ENCODE assay signal across 11 mouse cellular contexts in genomic region chr16:4381487-4381886, GRCm38 (mm10). TPM values are rescaled to one million over a fixed set of nuclear protein-coding genes. Genes with fewer than 3 reads are reported as not detected.
DNase-seq lines count a peak whose midpoint lies in the region; ATAC-seq and TF ChIP-seq lines count a peak whose summit lies in the region.
"Had no signal": no experiment of that assay in that cellular context is flagged by ENCODE, and none has a peak within 500 bp of the region (broad histone marks: within the 10 kb centered on the region; RNA-seq: fewer than 3 reads in every experiment).

No protein-coding gene starts in this region.

- intact Hi-C loops in heart, adult 2 months (cut with DNase I): no loop called here
- intact Hi-C loops in heart, postnatal 25 days (cut with DNase I): loop anchor here (5.0 kb wide), 1 partner anchor 36 kb away; no protein-coding TSS in a partner anchor

- no peak for TF ChIP-seq EP300 in heart, adult 2 months (IDR thresholded peaks at IDR 0.05; ENCODE audit: insufficient read depth, low read depth, low read length)

- TF ChIP-seq CTCF in heart, adult 2 months (IDR thresholded peaks at IDR 0.05): no peak
- no peak for TF ChIP-seq CTCF in spleen, adult 2 months (IDR thresholded peaks at IDR 0.05; ENCODE audit: extremely low read depth, insufficient read depth, insufficient read length, insufficient replicate concordance)

- peak overlapping the region; percentile 30 for H3K4me3 ChIP-seq in heart, adult 2 months
- no peak overlapping the region for H3K4me3 ChIP-seq in spleen, adult 2 months (ENCODE audit: extremely low read depth, insufficient read depth, insufficient read length)
- no peak overlapping the region for H3K4me3 ChIP-seq in midbrain, embryonic 13.5 days (replicated peaks)
- H3K4me3 ChIP-seq in hindbrain, embryonic 10.5 days: no peak overlapping the region
- H3K4me3 ChIP-seq: heart, embryonic 13.5 days; liver, embryonic 13.5 days; neural tube, embryonic 13.5 days had no signal

- H3K9ac ChIP-seq in heart, adult 2 months (ENCODE audit: low read depth, low read length): peak overlapping the region; percentile 51
- no peak overlapping the region for H3K9ac ChIP-seq in midbrain, embryonic 13.5 days (replicated peaks)
- H3K9ac ChIP-seq: heart, embryonic 13.5 days; liver, embryonic 13.5 days; neural tube, embryonic 13.5 days had no signal

- peak; percentile 50 to 66 for DNase-seq in heart, adult 2 months
- no peak for DNase-seq in heart, postnatal 25 days (ENCODE audit: low spot score)
- peak; percentile 4 to 17 for DNase-seq in spleen, adult 2 months (ENCODE audit: low read depth in 1 of 2, low spot score in 2 of 2)
- DNase-seq in spleen, postnatal 10 days (ENCODE audit: low spot score in 2 of 2): no peak
- DNase-seq in kidney, postnatal 36 days: peak; percentile 39 to 44
- DNase-seq in testis, postnatal 10 days (ENCODE audit: low spot score): no peak
- no peak for DNase-seq in hindbrain, embryonic 10.5 days (ENCODE audit: low spot score)
- DNase-seq: liver, embryonic 13.5 days had no signal

- H3K4me2 ChIP-seq in midbrain, embryonic 13.5 days (replicated peaks): no peak overlapping the region
- H3K4me2 ChIP-seq: heart, embryonic 13.5 days; liver, embryonic 13.5 days; neural tube, embryonic 13.5 days had no signal

- H3K27me3 ChIP-seq in heart, adult 2 months (ENCODE audit: control insufficient read depth, insufficient read depth, low read length): no peaks in the 10 kb centered on the region
- H3K27me3 ChIP-seq in spleen, adult 2 months (ENCODE audit: control insufficient read depth, insufficient read depth, low read length): no peaks in the 10 kb centered on the region
- no peaks in the 10 kb centered on the region for H3K27me3 ChIP-seq in midbrain, embryonic 13.5 days
- H3K27me3 ChIP-seq in hindbrain, embryonic 10.5 days (ENCODE audit: insufficient read depth, poor library complexity, severe bottlenecking): no peaks in the 10 kb centered on the region
- H3K27me3 ChIP-seq: heart, embryonic 13.5 days; liver, embryonic 13.5 days; neural tube, embryonic 13.5 days had no signal

- no peaks in the 10 kb centered on the region for H3K9me3 ChIP-seq in midbrain, embryonic 13.5 days
- H3K9me3 ChIP-seq in hindbrain, embryonic 10.5 days: no peaks in the 10 kb centered on the region
- H3K9me3 ChIP-seq: heart, embryonic 13.5 days; liver, embryonic 13.5 days; neural tube, embryonic 13.5 days had no signal

- WGBS in heart, adult 2 months: 39% methylated on average over 4 of the region's 4 CpGs
- WGBS in spleen, adult 2 months: 16% methylated on average over 4 of the region's 4 CpGs
- WGBS in midbrain, embryonic 13.5 days: 83% methylated on average over 4 of the region's 4 CpGs
- 83% methylated on average over 4 of the region's 4 CpGs for WGBS in hindbrain, embryonic 10.5 days

- H3K27ac ChIP-seq in heart, adult 2 months: peak overlapping the region; percentile 79
- no peak overlapping the region for H3K27ac ChIP-seq in spleen, adult 2 months (ENCODE audit: insufficient read depth, low read length)
- no peak overlapping the region for H3K27ac ChIP-seq in midbrain, embryonic 13.5 days
- H3K27ac ChIP-seq in hindbrain, embryonic 10.5 days: no peak overlapping the region
- H3K27ac ChIP-seq: heart, embryonic 13.5 days; liver, embryonic 13.5 days; neural tube, embryonic 13.5 days had no signal

- H3K4me1 ChIP-seq in heart, adult 2 months (ENCODE audit: control insufficient read depth, insufficient read depth, low read length): peaks cover 22% of the 10 kb centered on the region
- peaks cover 8% of the 10 kb centered on the region; the same call in 1 of the 2 replicates for H3K4me1 ChIP-seq in spleen, adult 2 months (ENCODE audit: control insufficient read depth, insufficient read depth, insufficient read length)
- H3K4me1 ChIP-seq in midbrain, embryonic 13.5 days (replicated peaks): no peaks in the 10 kb centered on the region
- H3K4me1 ChIP-seq in hindbrain, embryonic 10.5 days (replicated peaks): no peaks in the 10 kb centered on the region
- H3K4me1 ChIP-seq: neural tube, embryonic 13.5 days had no signal

- TF ChIP-seq POLR2A in heart, adult 2 months (IDR thresholded peaks at IDR 0.05; ENCODE audit: insufficient read depth, low read depth, low read length): peak; percentile 25; the same call in 1 of the 2 replicates
- TF ChIP-seq POLR2A in spleen, adult 2 months (IDR thresholded peaks at IDR 0.05; ENCODE audit: low read depth, low read length): no peak

- peaks cover 2% of the 10 kb centered on the region; the same call in 1 of the 2 replicates for H3K79me2 ChIP-seq in heart, adult 2 months (replicated peaks; ENCODE audit: control insufficient read depth, insufficient read depth, low read length)

- peaks cover 12% of the 10 kb centered on the region for H3K36me3 ChIP-seq in heart, adult 2 months (ENCODE audit: control insufficient read depth, insufficient read depth, low read length)
- H3K36me3 ChIP-seq in spleen, adult 2 months (ENCODE audit: control insufficient read depth, insufficient read depth, low read length): no peaks in the 10 kb centered on the region
- no peaks in the 10 kb centered on the region for H3K36me3 ChIP-seq in midbrain, embryonic 13.5 days
- no peaks in the 10 kb centered on the region for H3K36me3 ChIP-seq in hindbrain, embryonic 10.5 days
- H3K36me3 ChIP-seq: heart, embryonic 13.5 days; liver, embryonic 13.5 days; neural tube, embryonic 13.5 days had no signal

- no peak for ATAC-seq in midbrain, embryonic 13.5 days

RNA-seq across cellular contexts. Expression of gene Adcy9, which starts 38.8 kb away (rescaled TPM):
- total RNA-seq in heart, adult 2 months (2021): 10 to 100 TPM; 22.6 to 26.3 TPM
- polyA plus RNA-seq in heart, adult 2 months (2012; rRNA removed): 11.1 and 17.4 TPM in 2 replicates
- 10 to 100 TPM; 22.4 to 24.1 TPM for total RNA-seq in heart, postnatal 25 days (2021)
- polyA plus RNA-seq in spleen, adult 2 months (2012; rRNA removed): 3.3 and 3.5 TPM in 2 replicates
- 2.4 and 2.8 TPM in 2 replicates for polyA plus RNA-seq in midbrain, embryonic 13.5 days (2015; fragmentation: Nextera tagmentation; extraction: Ambion mirVana)
- 0.77 and 1.1 TPM in 2 replicates for polyA plus RNA-seq in hindbrain, embryonic 10.5 days (2016; fragmentation: Nextera tagmentation; extraction: Ambion mirVana)

Comparison
In these comparisons a context has a peak if more than half of its experiments do, and no peak if none do; other contexts are left out.
1. DNase-seq: peak in heart, adult 2 months (2 of 2), spleen, adult 2 months (2 of 2) and kidney, postnatal 36 days (2 of 2); none in heart, postnatal 25 days (single experiment), spleen, postnatal 10 days (0 of 2), testis, postnatal 10 days (single experiment) and hindbrain, embryonic 10.5 days (single experiment).